Mouse (Mus musculus): ENCODE measurements around the gene Top3b.

GRCm38 (mm10) chr16:16921021-16921435 is 50.5 kb downstream of the Top3b start:
- TF ChIP-seq CTCF (IDR thresholded peaks at IDR 0.05; ENCODE audit: borderline replicate concordance, extremely low read depth, insufficient read depth, insufficient read length) (peak; percentile 45; the same call in 1 of the 2 replicates), POLR2A (IDR thresholded peaks at IDR 0.05; ENCODE audit: borderline replicate concordance, extremely low read depth, insufficient read depth, insufficient read length, poor library complexity, severe bottlenecking) (no peak)

All from brain, embryonic 14.5 days (tissue).